Mouse (Mus musculus) midbrain, embryonic 11.5 days (tissue): ENCODE results near the gene Snta1. TPM values are rescaled to one million over a fixed set of nuclear protein-coding genes. Genes with fewer than 3 reads are reported as not detected.
A peak's percentile ranks its signal among the peaks of the same experiment; 100 is the strongest.

ENCODE experiments used
- ATAC-seq: fragments of 200-750 bp; cut with Nextera tagmentation; 2 replicates; pipeline ENCODE4 v1.8.0; 2017; ENCODE audit warnings: moderate TSS enrichment, moderate library complexity; ENCODE audit not compliant: low FRiP score
- DNase-seq: peaks from one replicate; pipeline ENCODE4 v3.0.0; 2015; ENCODE audit warnings: low spot score; ENCODE audit errors: missing footprints
- H3K27ac ChIP-seq: fragments of 300-500 bp; sonication (generic); 2 replicates; pipeline ENCODE4 v1.5.1; 2014; ENCODE audit warnings: low read depth, low read length
- H3K27me3 ChIP-seq: fragments of 300-500 bp; sonication (generic); 2 replicates; pipeline ENCODE4 v1.6.1; 2014; ENCODE audit warnings: mild to moderate bottlenecking, low read length, moderate library complexity, mixed read lengths; ENCODE audit not compliant: control insufficient read depth, insufficient read depth
- H3K36me3 ChIP-seq: fragments of 300-500 bp; sonication (generic); 2 replicates; pipeline ENCODE4 v1.6.1; 2014; ENCODE audit warnings: mild to moderate bottlenecking, low read length, moderate library complexity, mixed read lengths; ENCODE audit not compliant: control insufficient read depth, insufficient read depth
- H3K4me1 ChIP-seq: fragments of 300-500 bp; sonication (generic); 2 replicates; pipeline ENCODE4 v1.6.1; 2014; ENCODE audit warnings: low read length; ENCODE audit not compliant: control insufficient read depth, insufficient read depth
- H3K4me2 ChIP-seq: fragments of 300-500 bp; sonication (generic); 2 replicates; pipeline ENCODE4 v1.6.1; 2014; ENCODE audit warnings: mild to moderate bottlenecking, moderate library complexity
- H3K4me3 ChIP-seq: fragments of 300-500 bp; sonication (generic); 2 replicates; pipeline ENCODE4 v1.5.1; 2014; ENCODE audit warnings: low read depth, low read length
- H3K9ac ChIP-seq: fragments of 300-500 bp; sonication (generic); 2 replicates; pipeline ENCODE4 v1.6.1; 2014; ENCODE audit warnings: low read length
- H3K9me3 ChIP-seq: fragments of 300-500 bp; sonication (generic); 2 replicates; pipeline ENCODE4 v1.6.1; 2016; ENCODE audit warnings: low read length; ENCODE audit not compliant: control insufficient read depth
- WGBS: fragments of 180-500 bp; shearing (Covaris S2); extraction: QIAGEN DNeasy Blood & Tissue Kit; methylation state at CpG from one replicate; pipeline ENCODE4 v1.1.7; 2014; 5-methylcytosine and 5-hydroxymethylcytosine counted together
- polyA plus RNA-seq: library from polyadenylated mRNA; unstranded; fragments of >200 nt; fragmentation: Nextera tagmentation; extraction: Ambion mirVana; gene quantifications from 2 replicates; pipeline ENCODE4 v1.2.1, GENCODE M21; 2014

The Snta1 gene
- polyA plus RNA-seq, 1 experiment from 2014 or later = 2.3 TPM

- WGBS = 27% methylated on average over 11 of the region's 11 CpGs
- H3K9ac ChIP-seq = peak overlapping the region; percentile 65
- peak overlapping the region; percentile 58 for H3K4me2 ChIP-seq
- peak; percentile 89 for DNase-seq
- no peaks in the 10 kb centered on the region for H3K27me3 ChIP-seq
- peak overlapping the region; percentile 95 for H3K27ac ChIP-seq
- ATAC-seq = no peak
- no peaks in the 10 kb centered on the region for H3K36me3 ChIP-seq
- peaks cover 11% of the 10 kb centered on the region for H3K4me1 ChIP-seq
- no peaks in the 10 kb centered on the region for H3K9me3 ChIP-seq
- H3K4me3 ChIP-seq = peak overlapping the region; percentile 33; the same call in 1 of the 2 replicates
Observed at GRCm38 (mm10) chr2:154426905-154427852, 19.3 kb upstream of the Snta1 start.

- H3K4me1 ChIP-seq = peaks cover 15% of the 10 kb centered on the region
- WGBS = under 1% methylated on average over 25 of the region's 25 CpGs
Observed at GRCm38 (mm10) chr2:154426188-154426904, 18.4 kb upstream of the Snta1 start.

GRCm38 (mm10) chr2:154425522-154425921, 17.6 kb upstream of the Snta1 start:
- ATAC-seq (no peak), DNase-seq (no peak)
- peak overlapping the region; percentile 95 for H3K27ac ChIP-seq
- H3K4me1 ChIP-seq = peaks cover 23% of the 10 kb centered on the region
- WGBS = 86% methylated on average over 3 of the region's 3 CpGs
- no peaks in the 10 kb centered on the region for H3K9me3 ChIP-seq
- H3K36me3 ChIP-seq = no peaks in the 10 kb centered on the region
- H3K27me3 ChIP-seq = no peaks in the 10 kb centered on the region
- H3K4me3 ChIP-seq = no peak overlapping the region
- H3K9ac ChIP-seq = no peak overlapping the region
- no peak overlapping the region for H3K4me2 ChIP-seq

More at GRCm38 (mm10) chr2:154426188-154426904, 18.4 kb upstream of the Snta1 start:
- Histone ChIP-seq H3K27ac (peak overlapping the region; percentile 95), H3K9me3 (no peaks in the 10 kb centered on the region), H3K27me3 (no peaks in the 10 kb centered on the region), H3K36me3 (no peaks in the 10 kb centered on the region), H3K4me2 (peak overlapping the region; percentile 58), H3K4me3 (peak overlapping the region; percentile 33), H3K9ac (peak overlapping the region; percentile 65)
- ATAC-seq (peak; percentile 94), DNase-seq (peak; percentile 94)

- no peak overlapping the region for H3K9ac ChIP-seq
- H3K4me3 ChIP-seq = no peak overlapping the region
- DNase-seq = no peak
- WGBS = 81% methylated on average over 2 of the region's 2 CpGs
- no peaks in the 10 kb centered on the region for H3K9me3 ChIP-seq
- H3K36me3 ChIP-seq = no peaks in the 10 kb centered on the region
- H3K27ac ChIP-seq = no peak overlapping the region
- H3K4me2 ChIP-seq = no peak overlapping the region
- no peak for ATAC-seq
- H3K27me3 ChIP-seq = no peaks in the 10 kb centered on the region
- H3K4me1 ChIP-seq = peaks cover 23% of the 10 kb centered on the region
Observed at GRCm38 (mm10) chr2:154423548-154423947, 15.6 kb upstream of the Snta1 start.

- Histone ChIP-seq H3K4me2 (no peak overlapping the region), H3K9me3 (no peaks in the 10 kb centered on the region), H3K4me3 (no peak overlapping the region), H3K4me1 (peaks cover 18% of the 10 kb centered on the region), H3K9ac (no peak overlapping the region), H3K27me3 (no peaks in the 10 kb centered on the region), H3K27ac (peak overlapping the region; percentile 84), H3K36me3 (no peaks in the 10 kb centered on the region)
- no peak for DNase-seq
- WGBS = 73% methylated on average over 5 of the region's 5 CpGs
- no peak for ATAC-seq
Observed at GRCm38 (mm10) chr2:154422181-154422580, 14.3 kb upstream of the Snta1 start.

- Histone ChIP-seq H3K9ac (peak overlapping the region; percentile 36), H3K4me1 (peaks cover 15% of the 10 kb centered on the region), H3K9me3 (no peaks in the 10 kb centered on the region), H3K4me2 (no peak overlapping the region), H3K27me3 (no peaks in the 10 kb centered on the region), H3K4me3 (0 out of 2 replicates have a peak overlapping the region, but pooled peaks have one; percentile 2), H3K36me3 (no peaks in the 10 kb centered on the region), H3K27ac (peak overlapping the region; percentile 84)
- ATAC-seq (peak; percentile 91), DNase-seq (peak; percentile 89)
- 18% methylated on average over 7 of the region's 7 CpGs for WGBS
Observed at GRCm38 (mm10) chr2:154420942-154421731, 13.2 kb upstream of the Snta1 start.

- WGBS = 82% methylated on average over 9 of the region's 9 CpGs
Observed at GRCm38 (mm10) chr2:154419631-154420515, 12.0 kb upstream of the Snta1 start.

GRCm38 (mm10) chr2:154418001-154418400, 10.1 kb upstream of the Snta1 start:
- no peaks in the 10 kb centered on the region for H3K9me3 ChIP-seq
- ATAC-seq (no peak), DNase-seq (no peak)
- H3K4me3 ChIP-seq = no peak overlapping the region
- no peaks in the 10 kb centered on the region for H3K36me3 ChIP-seq
- no peak overlapping the region for H3K27ac ChIP-seq
- peaks cover 12% of the 10 kb centered on the region for H3K4me1 ChIP-seq
- H3K27me3 ChIP-seq = no peaks in the 10 kb centered on the region
- 91% methylated on average over 7 of the region's 7 CpGs for WGBS
- no peak overlapping the region for H3K4me2 ChIP-seq
- no peak overlapping the region for H3K9ac ChIP-seq

More at GRCm38 (mm10) chr2:154419631-154420515, 12.0 kb upstream of the Snta1 start:
- Histone ChIP-seq H3K9ac (no peak overlapping the region), H3K4me2 (no peak overlapping the region), H3K27ac (0 out of 2 replicates have a peak overlapping the region, but pooled peaks have one; percentile 6), H3K36me3 (no peaks in the 10 kb centered on the region), H3K9me3 (no peaks in the 10 kb centered on the region), H3K4me3 (no peak overlapping the region), H3K27me3 (no peaks in the 10 kb centered on the region), H3K4me1 (peaks cover 12% of the 10 kb centered on the region)
- DNase-seq (no peak), ATAC-seq (no peak)
